Mouse (Mus musculus) cerebellum, adult (tissue): ENCODE data around the gene Tmem104.

Experiments
- ATAC-seq: cut with Nextera tagmentation; 2 replicates; pipeline ENCODE4 v1.9.2; 2017; ENCODE audit warnings: mild to moderate bottlenecking, moderate library complexity, mixed read lengths; ENCODE audit not compliant: insufficient number of reproducible peaks, low FRiP score, low TSS enrichment

Tmem104 gene

GRCm38 (mm10) chr11:115250405-115251090 is 63.3 kb downstream of the Tmem104 start:
- no peak for ATAC-seq

- no peak for ATAC-seq
Observed at GRCm38 (mm10) chr11:115251258-115251657, 64.0 kb downstream of the Tmem104 start.

DNA sequence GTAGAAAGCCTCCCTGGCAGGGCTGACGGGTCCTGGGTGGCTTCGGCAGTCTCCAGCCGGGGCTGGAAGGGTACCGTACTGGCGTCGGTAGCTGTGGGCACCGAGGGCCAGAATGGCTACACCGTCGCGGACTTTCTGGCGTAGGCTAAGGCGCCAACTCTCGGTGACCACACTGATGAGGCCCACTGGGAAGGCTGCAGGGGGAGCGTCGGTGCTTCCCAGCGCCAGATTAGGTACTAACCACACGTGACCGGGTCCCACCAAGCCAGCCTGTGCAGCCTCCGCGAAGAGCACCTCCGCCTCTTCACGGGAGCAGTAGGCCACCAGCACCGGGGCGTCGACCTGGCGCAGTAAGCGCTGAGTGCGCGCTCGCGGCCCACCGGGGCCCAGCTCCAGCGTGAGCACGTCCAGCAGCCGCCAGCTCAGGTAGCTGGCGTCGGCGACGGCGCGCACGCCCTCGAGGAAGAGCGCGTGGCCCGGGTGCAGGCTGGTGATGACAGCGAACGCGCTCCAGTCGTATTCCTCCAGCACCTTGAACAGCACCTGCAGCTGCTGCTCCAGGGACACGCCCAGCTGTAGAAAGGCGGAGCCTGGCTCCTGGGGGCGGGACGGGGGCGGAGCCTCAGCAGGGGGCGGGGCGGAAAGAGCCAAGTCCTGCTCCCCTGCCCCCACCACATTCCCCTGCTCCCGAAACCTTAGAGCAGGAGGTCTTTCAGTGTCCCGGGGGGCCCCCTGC is 70.7 kb downstream of the Tmem104 start:
- no peak for ATAC-seq

- ATAC-seq: no peak
Observed at GRCm38 (mm10) chr11:115259134-115259533, 71.8 kb downstream of the Tmem104 start.

DNA sequence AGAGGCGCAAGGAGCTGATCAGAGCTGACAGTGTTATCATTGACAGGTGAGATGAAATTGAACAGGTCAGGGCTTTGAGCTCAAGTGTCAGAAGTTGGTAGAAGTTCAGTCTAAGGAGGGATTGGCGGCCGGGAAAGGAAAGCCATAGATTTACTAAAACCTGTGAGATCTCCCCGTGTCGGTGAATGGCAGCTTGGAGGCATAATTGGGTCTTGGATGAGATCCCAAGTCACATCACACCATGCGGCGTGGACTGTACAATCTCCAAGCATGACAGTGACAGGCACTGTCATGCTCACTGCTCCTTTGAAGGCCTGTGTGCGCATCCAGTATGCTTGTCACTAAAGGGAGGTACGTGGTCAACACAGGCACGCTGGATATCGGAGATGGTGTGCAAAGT is 75.7 kb downstream of the Tmem104 start:
- no peak for ATAC-seq

GRCm38 (mm10) chr11:115264136-115264861 is 77.0 kb downstream of the Tmem104 start:
- ATAC-seq: no peak

GRCm38 (mm10) chr11:115264862-115265668 is 77.8 kb downstream of the Tmem104 start:
- no peak for ATAC-seq

GRCm38 (mm10) chr11:115265771-115266399 is 78.6 kb downstream of the Tmem104 start:
- ATAC-seq: no peak

- peak; percentile 12; the same call in 1 of the 2 replicates for ATAC-seq
Observed at GRCm38 (mm10) chr11:115266400-115266778, 79.1 kb downstream of the Tmem104 start.

DNA sequence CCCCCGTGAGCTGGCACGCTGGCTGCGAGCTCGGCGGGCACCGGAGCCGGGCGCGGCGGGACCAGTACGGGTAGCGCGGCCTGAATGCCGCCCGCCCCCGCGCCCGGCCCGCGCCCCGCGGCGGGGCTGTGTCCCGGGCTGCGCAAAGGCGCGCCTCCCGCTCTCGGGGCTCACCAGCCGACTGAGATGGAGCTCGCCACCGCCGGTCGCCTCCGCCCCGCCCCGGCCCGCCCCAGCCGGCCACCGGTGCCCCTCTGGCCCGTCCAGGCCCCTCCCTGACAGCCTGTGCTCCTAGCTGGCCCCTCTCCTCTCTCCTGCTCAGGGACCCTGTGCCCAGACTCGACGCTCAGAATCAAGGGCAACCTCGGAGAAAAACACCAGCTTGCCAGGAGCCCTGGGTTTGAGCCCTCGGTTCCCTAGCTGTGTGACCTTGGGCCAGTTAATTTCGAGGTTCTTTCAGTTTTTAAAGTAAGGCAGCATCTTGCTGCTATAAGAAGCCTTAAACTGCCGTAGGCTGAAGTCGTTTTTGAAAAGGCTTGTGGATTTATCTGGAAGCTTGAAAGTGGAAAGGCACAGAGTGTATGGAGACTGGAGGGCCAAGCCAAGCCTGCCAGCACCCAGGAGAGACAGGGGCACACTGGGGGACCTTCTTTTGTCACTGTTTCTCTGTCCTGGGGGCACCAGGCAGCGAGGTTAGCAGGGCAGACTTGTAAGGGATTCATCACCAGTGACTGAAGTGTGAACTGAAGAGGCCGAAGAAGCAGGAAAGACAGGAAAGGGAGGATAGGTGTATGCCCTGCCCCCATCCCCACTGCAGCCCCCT is 80.0 kb downstream of the Tmem104 start, which contains the start of gene Grin2c:
Gene Grin2c (minus strand): TSS at position 183 of the 823 bp plus-strand sequence.
- ATAC-seq: peak; percentile 10; the same call in 1 of the 2 replicates

DNA sequence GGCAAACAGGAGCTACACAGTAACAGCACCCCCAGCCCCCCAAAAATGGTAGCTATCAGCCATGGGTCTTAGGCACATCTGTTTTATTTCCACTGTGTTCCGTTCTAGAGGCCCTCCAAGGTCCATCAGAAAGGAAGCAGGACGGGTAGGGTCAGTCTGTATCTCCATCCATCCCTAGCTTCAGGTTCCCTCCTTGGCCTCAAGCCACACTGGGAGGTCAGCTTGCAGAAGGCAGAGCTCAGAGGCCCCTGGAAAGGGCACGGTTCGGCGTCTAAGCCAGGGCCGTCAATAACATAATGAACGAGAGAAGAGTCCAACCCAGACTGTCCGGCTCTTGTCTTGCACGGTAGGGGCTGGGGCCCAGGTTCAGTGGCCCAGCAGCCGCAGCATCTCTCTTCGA is 80.7 kb downstream of the Tmem104 start:
- ATAC-seq: no peak

GRCm38 (mm10) chr11:115269330-115270066 is 82.2 kb downstream of the Tmem104 start:
- ATAC-seq: no peak

- ATAC-seq: peak; percentile 29; the same call in 1 of the 2 replicates
Observed at GRCm38 (mm10) chr11:115270148-115270861, 83.0 kb downstream of the Tmem104 start.

GRCm38 (mm10) chr11:115271052-115271451 is 83.8 kb downstream of the Tmem104 start:
- ATAC-seq: no peak

GRCm38 (mm10) chr11:115271481-115271880 is 84.2 kb downstream of the Tmem104 start:
- ATAC-seq: no peak

GRCm38 (mm10) chr11:115272894-115273498 is 85.7 kb downstream of the Tmem104 start:
- ATAC-seq: no peak

GRCm38 (mm10) chr11:115273735-115274134 is 86.4 kb downstream of the Tmem104 start:
- no peak for ATAC-seq
